ENCODE assay signal across 8 mouse cellular contexts in the genomic region with DNA sequence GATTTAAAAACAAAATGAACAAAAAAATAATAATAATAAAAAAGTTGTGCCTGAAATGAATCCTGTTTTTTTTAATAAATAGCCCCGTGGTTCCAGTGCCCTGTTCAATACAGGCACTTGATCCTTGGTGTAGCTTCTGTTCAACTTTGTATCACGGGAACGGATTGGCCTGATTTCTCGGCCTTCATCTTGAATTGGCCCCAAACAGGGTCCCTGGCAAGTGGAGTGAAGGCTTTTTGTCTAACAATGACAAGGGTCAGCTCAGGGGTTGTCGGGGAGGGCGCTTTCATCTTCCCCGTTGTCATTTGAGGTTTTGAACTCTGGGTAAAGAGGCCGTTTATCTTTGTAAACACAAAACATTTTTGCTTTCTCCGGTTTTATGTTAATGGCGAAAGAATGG. TPM values are rescaled to one million over a fixed set of nuclear protein-coding genes. Genes with fewer than 3 reads are reported as not detected.
DNase-seq lines count a peak whose midpoint lies in the region; ATAC-seq and TF ChIP-seq lines count a peak whose summit lies in the region.

No protein-coding gene starts in this region.

- peak overlapping the region; percentile 7; the same call in 1 of the 2 replicates for H3K27ac ChIP-seq in kidney, adult 2 months (ENCODE audit: insufficient read depth, low read depth, low read length)
- H3K27ac ChIP-seq in MEL (ENCODE audit: control insufficient read depth, low read depth, low read length), result peak overlapping the region; percentile 8
- H3K27ac ChIP-seq in forebrain, embryonic 16.5 days (ENCODE audit: low read length), result peak overlapping the region; percentile 98
- H3K27ac ChIP-seq in liver, embryonic 14.5 days, result 0 out of 2 replicates have a peak overlapping the region, but pooled peaks have one; percentile 3
- H3K27ac ChIP-seq in stomach, embryonic 15.5 days, result peak overlapping the region; percentile 55

- no peaks in the 10 kb centered on the region for H3K27me3 ChIP-seq in kidney, adult 2 months (replicated peaks; ENCODE audit: control insufficient read depth, insufficient read depth, low read length)
- no peaks in the 10 kb centered on the region for H3K27me3 ChIP-seq in MEL (ENCODE audit: control insufficient read depth in 1 of 2, insufficient read depth in 2 of 2, low read length in 2 of 2)
- H3K27me3 ChIP-seq in forebrain, embryonic 16.5 days (replicated peaks; ENCODE audit: control insufficient read depth, insufficient read depth, low read length), result no peaks in the 10 kb centered on the region
- H3K27me3 ChIP-seq in liver, embryonic 14.5 days (ENCODE audit: control insufficient read depth, insufficient read depth, low read length), result no peaks in the 10 kb centered on the region
- H3K27me3 ChIP-seq in stomach, embryonic 15.5 days (replicated peaks), result no peaks in the 10 kb centered on the region

- peak overlapping the region; percentile 44 for H3K9ac ChIP-seq in MEL (ENCODE audit: control insufficient read depth, low read depth, low read length, poor library complexity, severe bottlenecking)
- peak overlapping the region; percentile 44; the same call in 1 of the 2 replicates for H3K9ac ChIP-seq in forebrain, embryonic 16.5 days (replicated peaks; ENCODE audit: low read depth, low read length)
- H3K9ac ChIP-seq in liver, embryonic 14.5 days (replicated peaks), result peak overlapping the region; percentile 2
- no peak overlapping the region for H3K9ac ChIP-seq in stomach, embryonic 15.5 days

- peaks cover 12% of the 10 kb centered on the region for H3K79me2 ChIP-seq in MEL (ENCODE audit: control insufficient read depth, insufficient read depth, low read length, poor library complexity)

- peaks cover 6% of the 10 kb centered on the region; the same call in 1 of the 2 replicates for H3K4me1 ChIP-seq in kidney, adult 2 months (ENCODE audit: control insufficient read depth, insufficient read depth, low read length)
- H3K4me1 ChIP-seq in MEL (ENCODE audit: control insufficient read depth in 1 of 2, insufficient read depth in 2 of 2, low read length in 2 of 2), result peaks cover 3 to 4% of the 10 kb centered on the region in 2 experiments; a peak in 2 of 4 replicates
- H3K4me1 ChIP-seq in forebrain, embryonic 16.5 days (replicated peaks; ENCODE audit: control insufficient read depth, insufficient read depth, low read length), result peaks cover 4% of the 10 kb centered on the region; the same call in 1 of the 2 replicates
- peaks cover 3 to 6% of the 10 kb centered on the region in 2 experiments for H3K4me1 ChIP-seq in liver, embryonic 14.5 days (replicated peaks; ENCODE audit: control insufficient read depth in 2 of 2, insufficient read depth in 2 of 2, low read length in 1 of 2)
- peaks cover 4% of the 10 kb centered on the region; the same call in 1 of the 2 replicates for H3K4me1 ChIP-seq in stomach, embryonic 15.5 days

- no peak for TF ChIP-seq POLR2A in kidney, adult 2 months (IDR thresholded peaks at IDR 0.05; ENCODE audit: low read depth, low read length)
- TF ChIP-seq POLR2A in MEL (IDR thresholded peaks at IDR 0.05; ENCODE audit: control insufficient read depth in 1 of 2, insufficient read depth in 1 of 2, low read depth in 1 of 2, low read length in 2 of 2, poor library complexity in 1 of 2), result no peak

- no peak for DNase-seq in kidney, adult 2 months
- no peak for DNase-seq in kidney, adult 11 months
- DNase-seq in MEL (ENCODE audit: low read depth, low spot score), result no peak
- DNase-seq in liver, embryonic 14.5 days (ENCODE audit: low read depth in 3 of 3, low spot score in 3 of 3), result no peak
- DNase-seq in right cerebral cortex, adult 18-20 months, result no peak
- DNase-seq in c-Kit-positive CD71-positive TER-119-positive erythroid progenitor cells, embryonic 14.5 days (ENCODE audit: low spot score), result no peak

- TF ChIP-seq CTCF in kidney, adult 2 months (conservative IDR thresholded peaks at IDR 0.05; ENCODE audit: insufficient read depth, insufficient read length, low read depth, low read length), result no peak
- TF ChIP-seq CTCF in MEL (IDR thresholded peaks at IDR 0.05 in 2 of 3, conservative IDR thresholded peaks at IDR 0.05 in 1 of 3; ENCODE audit: control insufficient read depth in 1 of 3, insufficient read depth in 1 of 3, low read depth in 2 of 3, low read length in 3 of 3, poor library complexity in 1 of 3, severe bottlenecking in 1 of 3), result no peak
- TF ChIP-seq CTCF in liver, embryonic 14.5 days (IDR thresholded peaks at IDR 0.05; ENCODE audit: low read depth), result no peak

- WGBS in kidney, adult 2 months, result 5% methylated on average over 10 of the region's 10 CpGs
- WGBS in forebrain, embryonic 16.5 days, result under 1% methylated on average over 10 of the region's 10 CpGs
- 6% methylated on average over 10 of the region's 10 CpGs for WGBS in liver, embryonic 14.5 days (ENCODE audit: insufficient replicate concordance)
- 5% methylated on average over 10 of the region's 10 CpGs for WGBS in stomach, embryonic 15.5 days

- peak overlapping the region; percentile 75 for H3K4me3 ChIP-seq in kidney, adult 2 months (ENCODE audit: insufficient read depth, low read depth, low read length)
- H3K4me3 ChIP-seq in MEL (ENCODE audit: control insufficient read depth in 1 of 2, insufficient read depth in 1 of 2, low read depth in 2 of 2, low read length in 2 of 2), result peak overlapping the region; percentile 73 to 98
- peak overlapping the region; percentile 90 for H3K4me3 ChIP-seq in forebrain, embryonic 16.5 days (replicated peaks; ENCODE audit: low read length)
- H3K4me3 ChIP-seq in liver, embryonic 14.5 days (ENCODE audit: insufficient read depth in 1 of 2, low read depth in 2 of 2, low read length in 2 of 2), result peak overlapping the region; percentile 81 to 88
- peak overlapping the region; percentile 68 for H3K4me3 ChIP-seq in stomach, embryonic 15.5 days (replicated peaks)

- H3K36me3 ChIP-seq in kidney, adult 2 months (ENCODE audit: control insufficient read depth, insufficient read depth, low read length), result peaks cover 6% of the 10 kb centered on the region
- peaks cover 11 to 37% of the 10 kb centered on the region in 2 experiments for H3K36me3 ChIP-seq in MEL (ENCODE audit: control insufficient read depth in 1 of 2, insufficient read depth in 2 of 2, low read length in 2 of 2)
- peaks cover 39% of the 10 kb centered on the region for H3K36me3 ChIP-seq in forebrain, embryonic 16.5 days (ENCODE audit: control insufficient read depth, insufficient read depth)
- H3K36me3 ChIP-seq in liver, embryonic 14.5 days (replicated peaks; ENCODE audit: control insufficient read depth, insufficient read depth, low read depth), result peaks cover 53% of the 10 kb centered on the region
- H3K36me3 ChIP-seq in stomach, embryonic 15.5 days, result peaks cover 31% of the 10 kb centered on the region

- H3K9me3 ChIP-seq in MEL (replicated peaks; ENCODE audit: insufficient read depth, low read length), result no peaks in the 10 kb centered on the region
- no peaks in the 10 kb centered on the region for H3K9me3 ChIP-seq in forebrain, embryonic 16.5 days (ENCODE audit: control insufficient read depth, low read length)
- H3K9me3 ChIP-seq in liver, embryonic 14.5 days (ENCODE audit: control insufficient read depth, low read length), result no peaks in the 10 kb centered on the region
- H3K9me3 ChIP-seq in stomach, embryonic 15.5 days, result no peaks in the 10 kb centered on the region

- peak; percentile 26 for ATAC-seq in forebrain, embryonic 16.5 days
- ATAC-seq in liver, embryonic 14.5 days (ENCODE audit: insufficient read depth), result peak; percentile 38
- ATAC-seq in stomach, embryonic 15.5 days (ENCODE audit: insufficient read depth, low FRiP score, low read depth), result peak; percentile 40

- H3K4me2 ChIP-seq in forebrain, embryonic 16.5 days (ENCODE audit: low read length), result peak overlapping the region; percentile 56
- peak overlapping the region; percentile 76 for H3K4me2 ChIP-seq in liver, embryonic 14.5 days (ENCODE audit: low read depth)
- peak overlapping the region; percentile 68 for H3K4me2 ChIP-seq in stomach, embryonic 15.5 days

- no peak for TF ChIP-seq EP300 in MEL (IDR thresholded peaks at IDR 0.05; ENCODE audit: low read depth in 1 of 2, low read length in 2 of 2)
- no peak for TF ChIP-seq EP300 in liver, embryonic 14.5 days (IDR thresholded peaks at IDR 0.05; ENCODE audit: low read depth)

- TF ChIP-seq RAD21 in MEL (IDR thresholded peaks at IDR 0.05; ENCODE audit: low read depth, low read length), result no peak

RNA-seq across cellular contexts. Expression of a gene that starts 0.3 kb away (rescaled TPM):
- 13.3 and 17.2 TPM in 2 replicates for polyA plus RNA-seq in kidney, adult 2 months (2012; rRNA removed)
- 92.0 and 95.9 TPM in 2 replicates for total RNA-seq in MEL (2012; rRNA removed)
- polyA plus RNA-seq in MEL (2012; ENCODE audit: insufficient read depth in 1 of 2, insufficient read length in 2 of 2, low read depth in 1 of 2, low replicate concordance in 2 of 2, missing spikeins in 1 of 2), result 100 to 1,000 TPM in 1 of 2 experiments, 10 to 100 TPM in 1; 95.3 to 193 TPM
- 125 and 134 TPM in 2 replicates for polyA plus RNA-seq in forebrain, embryonic 16.5 days (2015; fragmentation: Nextera tagmentation; extraction: Ambion mirVana)
- polyA plus RNA-seq in liver, embryonic 14.5 days (2012; rRNA removed), result 14.2 and 21.4 TPM in 2 replicates
- 43.2 TPM in 2 replicates for polyA plus RNA-seq in liver, embryonic 14.5 days (2014; fragmentation: Nextera tagmentation; extraction: Ambion mirVana)
- polyA plus RNA-seq in stomach, embryonic 15.5 days (2015; fragmentation: Nextera tagmentation; extraction: Ambion mirVana), result 79.8 and 84.2 TPM in 2 replicates

RNA-seq across cellular contexts. Expression of a gene that starts 16.1 kb away (rescaled TPM):
- polyA plus RNA-seq in kidney, adult 2 months (2012; rRNA removed), result 0.04 and 5.1 TPM in 2 replicates
- 0.08 TPM in 1 of 2 replicates, not detected in the other for total RNA-seq in MEL (2012; rRNA removed)
- polyA plus RNA-seq in MEL (2012; ENCODE audit: insufficient read depth in 1 of 2, insufficient read length in 2 of 2, low read depth in 1 of 2, low replicate concordance in 2 of 2, missing spikeins in 1 of 2), result under 1 TPM in 1 of 2 experiments, not detected in 1; 0.18 TPM
- polyA plus RNA-seq in forebrain, embryonic 16.5 days (2015; fragmentation: Nextera tagmentation; extraction: Ambion mirVana), result not detected in 2 replicates
- 0.05 and 0.07 TPM in 2 replicates for polyA plus RNA-seq in liver, embryonic 14.5 days (2012; rRNA removed)
- 0.06 TPM in 1 of 2 replicates, not detected in the other for polyA plus RNA-seq in liver, embryonic 14.5 days (2014; fragmentation: Nextera tagmentation; extraction: Ambion mirVana)
- polyA plus RNA-seq in stomach, embryonic 15.5 days (2015; fragmentation: Nextera tagmentation; extraction: Ambion mirVana), result 0.44 TPM in 1 of 2 replicates, not detected in the other

RNA-seq across cellular contexts. Expression of a gene that starts 37.5 kb away (rescaled TPM):
- 26.7 and 42.5 TPM in 2 replicates for polyA plus RNA-seq in kidney, adult 2 months (2012; rRNA removed)
- 189 and 197 TPM in 2 replicates for total RNA-seq in MEL (2012; rRNA removed)
- polyA plus RNA-seq in MEL (2012; ENCODE audit: insufficient read depth in 1 of 2, insufficient read length in 2 of 2, low read depth in 1 of 2, low replicate concordance in 2 of 2, missing spikeins in 1 of 2), result 100 to 1,000 TPM; 142 to 202 TPM
- polyA plus RNA-seq in forebrain, embryonic 16.5 days (2015; fragmentation: Nextera tagmentation; extraction: Ambion mirVana), result 465 and 523 TPM in 2 replicates
- 17.5 and 28.5 TPM in 2 replicates for polyA plus RNA-seq in liver, embryonic 14.5 days (2012; rRNA removed)
- 116 and 122 TPM in 2 replicates for polyA plus RNA-seq in liver, embryonic 14.5 days (2014; fragmentation: Nextera tagmentation; extraction: Ambion mirVana)
- polyA plus RNA-seq in stomach, embryonic 15.5 days (2015; fragmentation: Nextera tagmentation; extraction: Ambion mirVana), result 291 and 302 TPM in 2 replicates

RNA-seq across cellular contexts. Expression of a gene that starts 44.7 kb away (rescaled TPM):
- 0.62 and 0.67 TPM in 2 replicates for polyA plus RNA-seq in kidney, adult 2 months (2012; rRNA removed)
- total RNA-seq in MEL (2012; rRNA removed), result 5.0 and 5.2 TPM in 2 replicates
- 1 to 10 TPM in 1 of 2 experiments, not detected in 1; 8.0 TPM for polyA plus RNA-seq in MEL (2012; ENCODE audit: insufficient read depth in 1 of 2, insufficient read length in 2 of 2, low read depth in 1 of 2, low replicate concordance in 2 of 2, missing spikeins in 1 of 2)
- polyA plus RNA-seq in forebrain, embryonic 16.5 days (2015; fragmentation: Nextera tagmentation; extraction: Ambion mirVana), result 0.99 and 1.4 TPM in 2 replicates
- 5.4 and 7.4 TPM in 2 replicates for polyA plus RNA-seq in liver, embryonic 14.5 days (2012; rRNA removed)
- polyA plus RNA-seq in liver, embryonic 14.5 days (2014; fragmentation: Nextera tagmentation; extraction: Ambion mirVana), result 6.6 and 6.9 TPM in 2 replicates
- 6.1 and 6.5 TPM in 2 replicates for polyA plus RNA-seq in stomach, embryonic 15.5 days (2015; fragmentation: Nextera tagmentation; extraction: Ambion mirVana)

Comparison
In these comparisons a context has a peak if more than half of its experiments do, and no peak if none do; other contexts are left out.
1. H3K27ac ChIP-seq: peak in every context shown above with its lines; median percentile 98 in forebrain, embryonic 16.5 days; 55 in stomach, embryonic 15.5 days; 8 in MEL; 7 in kidney, adult 2 months; 3 in liver, embryonic 14.5 days.